Mouse (Mus musculus) megakaryocyte, embryonic 14.5 days (primary cell): ENCODE measurements around the gene Fas.

Experiments used
- FLI1 ChIP-seq: IDR thresholded peaks from 2 replicates; pipeline ENCODE4 v1.6.1; 2012; ENCODE audit warnings: low read length, inconsistent platforms, mixed read lengths
- GATA1 ChIP-seq: IDR thresholded peaks from 3 replicates; pipeline ENCODE4 v1.6.1; 2012; ENCODE audit warnings: mixed read lengths, low read length, inconsistent platforms, borderline replicate concordance

DNA sequence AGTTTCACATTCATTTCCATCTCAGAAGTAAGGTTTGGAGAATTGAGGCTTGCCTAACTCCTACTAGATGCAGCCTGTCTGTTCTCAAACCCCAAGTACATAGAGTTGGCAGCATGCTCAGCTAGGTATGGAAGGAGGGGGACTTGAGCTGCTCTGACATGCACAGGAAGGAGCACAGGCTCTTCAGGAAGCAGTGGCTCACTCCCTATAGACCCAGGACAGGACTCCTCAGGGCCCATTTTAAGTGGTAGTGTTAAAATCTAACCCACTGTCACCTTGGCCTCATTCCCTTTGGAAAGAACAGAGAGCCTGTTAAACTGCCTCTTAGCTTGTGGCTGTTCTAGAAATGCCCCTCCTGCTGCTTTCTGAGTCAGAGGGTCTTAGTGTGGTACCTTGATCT lies 47.5 kb upstream of the Fas start:
- TF ChIP-seq GATA1: no peak
- TF ChIP-seq FLI1: no peak
